Mouse (Mus musculus): ENCODE results near the gene Nrg4. TPM values are rescaled to one million over a fixed set of nuclear protein-coding genes. Genes with fewer than 3 reads are reported as not detected.
A peak's percentile ranks its signal among the peaks of the same experiment; 100 is the strongest.

Gene Nrg4
- polyA plus RNA-seq, 1 experiment from 2014 or later: 0.30 TPM

DNA sequence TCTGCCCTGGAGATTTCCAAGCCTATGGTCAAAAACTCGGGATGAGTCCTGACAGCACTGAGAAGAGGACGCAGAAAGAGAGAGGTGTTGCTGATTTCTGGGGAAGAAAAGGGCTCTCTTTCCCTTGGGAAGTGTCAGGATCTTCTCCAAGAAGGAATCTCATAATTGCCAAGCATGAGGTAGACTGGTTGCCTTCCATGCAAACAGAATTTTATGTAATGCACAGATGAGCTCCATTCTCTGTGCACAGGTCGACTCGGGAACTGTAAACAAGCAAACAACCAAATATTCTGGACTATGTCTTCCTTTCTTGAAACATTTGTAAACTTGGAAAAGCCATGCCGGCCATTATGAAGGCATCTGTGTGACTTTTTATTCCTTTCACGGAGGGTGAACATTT is 2.8 kb upstream of the Nrg4 start:
- H3K27ac ChIP-seq: no peak overlapping the region
- no peaks in the 10 kb centered on the region for H3K36me3 ChIP-seq (ENCODE audit: inconsistent target)
- H3K4me3 ChIP-seq (ENCODE audit: inconsistent target): no peak overlapping the region
- 96% methylated on average over 6 of the region's 6 CpGs for WGBS (ENCODE audit: missing documents)
- H3K79me2 ChIP-seq (ENCODE audit: inconsistent target): no peaks in the 10 kb centered on the region

- Histone ChIP-seq H3K4me3 (ENCODE audit: inconsistent target) (no peak overlapping the region), H3K79me2 (ENCODE audit: inconsistent target) (no peaks in the 10 kb centered on the region), H3K27ac (no peak overlapping the region), H3K36me3 (ENCODE audit: inconsistent target) (no peaks in the 10 kb centered on the region)
- 71% methylated on average over 14 of the region's 14 CpGs for WGBS (ENCODE audit: missing documents)
Measured at GRCm38 (mm10) chr9:55328151-55328918, 1.7 kb upstream of the Nrg4 start.

DNA sequence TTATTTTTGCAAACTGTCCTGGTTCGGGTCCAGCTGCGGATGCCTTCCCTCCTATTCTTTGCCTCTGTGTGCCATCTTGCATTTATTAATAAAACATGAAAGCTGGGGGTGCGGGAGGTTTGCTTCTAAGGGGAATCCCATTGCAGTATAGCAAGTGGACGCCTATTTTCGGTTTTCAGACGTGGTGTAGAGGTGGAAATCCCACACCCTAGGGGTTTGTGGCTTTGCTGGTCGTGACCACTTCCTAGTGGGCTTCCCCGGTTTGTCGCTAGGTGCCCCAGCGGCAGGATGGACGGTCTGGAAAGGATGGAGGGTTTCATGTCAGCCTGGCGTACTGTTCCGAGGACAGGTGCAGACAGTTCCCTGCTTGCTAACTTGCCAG is 581 bp upstream of the Nrg4 start:
- peak overlapping the region; percentile 31 for H3K4me3 ChIP-seq (ENCODE audit: inconsistent target)
- H3K36me3 ChIP-seq (ENCODE audit: inconsistent target): no peaks in the 10 kb centered on the region
- WGBS (ENCODE audit: missing documents): 4% methylated on average over 13 of the region's 13 CpGs

GRCm38 (mm10) chr9:55325564-55326514 is 805 bp downstream of the Nrg4 start:
- no peaks in the 10 kb centered on the region for H3K36me3 ChIP-seq (ENCODE audit: inconsistent target)
- H3K4me3 ChIP-seq (ENCODE audit: inconsistent target): peak overlapping the region; percentile 12; the same call in 1 of the 2 replicates
- H3K27ac ChIP-seq: no peak overlapping the region
- no peaks in the 10 kb centered on the region for H3K79me2 ChIP-seq (ENCODE audit: inconsistent target)
- WGBS (ENCODE audit: missing documents): 9% methylated on average over 18 of the region's 18 CpGs

More for the DNA sequence above, 581 bp upstream of the Nrg4 start:
- H3K27ac ChIP-seq: no peak overlapping the region
- no peaks in the 10 kb centered on the region for H3K79me2 ChIP-seq (ENCODE audit: inconsistent target)

DNA sequence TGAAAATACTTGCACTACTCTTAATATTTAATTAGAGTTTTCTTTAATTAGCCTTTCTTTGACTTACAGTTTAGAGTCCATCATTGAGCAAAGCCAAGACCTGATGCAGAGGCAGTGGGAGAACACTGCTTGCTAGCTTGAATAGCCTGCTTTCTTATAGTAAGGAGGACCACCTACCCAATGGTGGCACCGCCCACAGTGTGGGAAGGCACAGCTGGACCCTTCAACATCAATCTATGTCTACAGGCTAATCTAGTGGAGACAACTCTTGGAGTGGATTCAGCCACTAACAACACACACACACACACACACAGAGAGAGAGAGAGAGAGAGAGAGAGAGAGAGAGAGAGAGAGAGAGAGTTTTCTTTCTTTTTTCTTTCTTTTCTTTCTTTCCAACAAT is 1.6 kb downstream of the Nrg4 start:
- 100% methylated on average over 1 of the region's 1 CpGs for WGBS (ENCODE audit: missing documents)
- Histone ChIP-seq H3K36me3 (ENCODE audit: inconsistent target) (no peaks in the 10 kb centered on the region), H3K27ac (no peak overlapping the region), H3K79me2 (ENCODE audit: inconsistent target) (no peaks in the 10 kb centered on the region), H3K4me3 (ENCODE audit: inconsistent target) (no peak overlapping the region)

- 62% methylated on average over 10 of the region's 10 CpGs for WGBS (ENCODE audit: missing documents)
- H3K4me3 ChIP-seq (ENCODE audit: inconsistent target): no peak overlapping the region
- H3K79me2 ChIP-seq (ENCODE audit: inconsistent target): no peaks in the 10 kb centered on the region
- H3K36me3 ChIP-seq (ENCODE audit: inconsistent target): no peaks in the 10 kb centered on the region
- H3K27ac ChIP-seq: no peak overlapping the region
Measured at GRCm38 (mm10) chr9:55324516-55324915, 2.1 kb downstream of the Nrg4 start.

- H3K4me3 ChIP-seq (ENCODE audit: inconsistent target): no peak overlapping the region
- no peaks in the 10 kb centered on the region for H3K36me3 ChIP-seq (ENCODE audit: inconsistent target)
- whole genome bisulfite sequencing (ENCODE audit: missing documents): 84% methylated on average over 8 of the region's 8 CpGs
- H3K27ac ChIP-seq: no peak overlapping the region
- H3K79me2 ChIP-seq (ENCODE audit: inconsistent target): no peaks in the 10 kb centered on the region
Measured at GRCm38 (mm10) chr9:55324085-55324484, 2.6 kb downstream of the Nrg4 start.

DNA sequence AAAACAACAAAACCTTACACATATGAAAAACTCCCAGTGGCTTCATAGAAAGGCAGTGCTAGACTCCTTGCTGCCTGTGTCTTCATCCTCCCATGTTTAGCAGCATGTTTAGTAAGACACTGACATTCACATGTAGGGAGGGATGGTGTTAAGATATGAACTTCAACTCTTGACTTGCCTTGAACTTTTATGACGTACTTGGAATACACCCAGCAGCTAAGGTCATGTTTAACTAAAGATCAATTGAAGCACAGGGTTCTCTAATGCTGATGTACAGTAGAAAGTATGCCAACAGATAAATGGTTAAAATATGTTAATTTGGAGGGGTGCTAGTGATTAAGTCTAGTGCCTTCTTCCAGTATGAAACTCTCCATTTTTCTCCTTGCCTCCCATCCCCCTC is 4.0 kb downstream of the Nrg4 start:
- no peaks in the 10 kb centered on the region for H3K79me2 ChIP-seq (ENCODE audit: inconsistent target)
- no peak overlapping the region for H3K27ac ChIP-seq
- H3K4me3 ChIP-seq (ENCODE audit: inconsistent target): no peak overlapping the region
- H3K36me3 ChIP-seq (ENCODE audit: inconsistent target): no peaks in the 10 kb centered on the region
- WGBS (ENCODE audit: missing documents): 82% methylated on average over 1 of the region's 1 CpGs

GRCm38 (mm10) chr9:55313619-55314261 is 12.9 kb downstream of the Nrg4 start:
- Histone ChIP-seq H3K79me2 (ENCODE audit: inconsistent target) (no peaks in the 10 kb centered on the region), H3K36me3 (ENCODE audit: inconsistent target) (no peaks in the 10 kb centered on the region), H3K27ac (no peak overlapping the region), H3K4me3 (ENCODE audit: inconsistent target) (no peak overlapping the region)
- 78% methylated on average over 12 of the region's 12 CpGs for WGBS (ENCODE audit: missing documents)

GRCm38 (mm10) chr9:55311560-55311959 is 15.1 kb downstream of the Nrg4 start:
- WGBS (ENCODE audit: missing documents): 6% methylated on average over 5 of the region's 5 CpGs
- Histone ChIP-seq H3K79me2 (ENCODE audit: inconsistent target) (no peaks in the 10 kb centered on the region), H3K27ac (peak overlapping the region; percentile 95), H3K36me3 (ENCODE audit: inconsistent target) (no peaks in the 10 kb centered on the region), H3K4me3 (ENCODE audit: inconsistent target) (no peak overlapping the region)

DNA sequence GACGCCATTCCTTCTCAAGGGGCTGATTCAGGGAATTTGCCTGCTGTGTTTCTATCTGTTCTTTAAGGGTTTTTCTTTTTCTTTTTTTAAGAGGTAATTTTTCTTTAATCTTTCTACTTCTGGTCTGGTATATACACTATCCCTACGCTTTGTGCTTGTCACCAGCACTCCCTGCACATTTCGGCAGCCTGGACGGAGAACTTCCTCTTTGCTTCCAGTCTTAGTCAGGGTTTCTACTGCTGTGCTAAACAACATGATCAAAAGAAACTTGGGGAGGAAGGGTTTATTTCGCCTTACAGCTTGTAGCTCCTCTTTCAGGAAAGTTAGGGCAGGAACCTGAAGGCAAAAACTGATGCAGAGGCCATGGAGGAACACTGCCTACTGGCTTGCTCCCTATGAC is 18.2 kb downstream of the Nrg4 start:
- no peaks in the 10 kb centered on the region for H3K79me2 ChIP-seq (ENCODE audit: inconsistent target)
- H3K27ac ChIP-seq: peak overlapping the region; percentile 95
- 18% methylated on average over 5 of the region's 5 CpGs for WGBS (ENCODE audit: missing documents)
- no peak overlapping the region for H3K4me3 ChIP-seq (ENCODE audit: inconsistent target)
- no peaks in the 10 kb centered on the region for H3K36me3 ChIP-seq (ENCODE audit: inconsistent target)

DNA sequence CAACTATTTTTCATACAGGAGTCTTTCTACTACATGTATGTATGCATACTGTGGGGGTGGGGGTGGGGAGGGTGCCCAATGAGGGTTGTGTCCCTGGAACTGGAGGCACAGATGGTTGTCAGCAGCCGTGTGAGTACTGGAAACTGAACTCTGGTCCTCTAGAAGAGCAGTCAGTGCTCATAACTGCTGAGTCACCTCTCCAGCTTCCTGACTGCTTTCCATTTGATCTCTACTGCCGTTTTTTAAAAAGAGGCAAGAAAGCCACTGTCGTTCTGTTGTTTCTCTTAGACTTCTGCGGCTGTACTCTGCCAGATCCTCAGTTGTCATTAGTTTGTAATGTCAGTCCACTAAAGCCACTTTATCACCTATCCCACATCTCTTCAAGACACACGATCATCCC is 19.1 kb downstream of the Nrg4 start:
- Histone ChIP-seq H3K36me3 (ENCODE audit: inconsistent target) (no peaks in the 10 kb centered on the region), H3K4me3 (ENCODE audit: inconsistent target) (no peak overlapping the region), H3K27ac (peak overlapping the region; percentile 95), H3K79me2 (ENCODE audit: inconsistent target) (no peaks in the 10 kb centered on the region)
- 13% methylated on average over 5 of the region's 5 CpGs for WGBS (ENCODE audit: missing documents)

- H3K27ac ChIP-seq: peak overlapping the region; percentile 95
- WGBS (ENCODE audit: missing documents): 7% methylated on average over 2 of the region's 2 CpGs
- no peaks in the 10 kb centered on the region for H3K79me2 ChIP-seq (ENCODE audit: inconsistent target)
- no peak overlapping the region for H3K4me3 ChIP-seq (ENCODE audit: inconsistent target)
- H3K36me3 ChIP-seq (ENCODE audit: inconsistent target): no peaks in the 10 kb centered on the region
Measured at GRCm38 (mm10) chr9:55307066-55307465, 19.6 kb downstream of the Nrg4 start.

GRCm38 (mm10) chr9:55296221-55296620 is 30.4 kb downstream of the Nrg4 start:
- Histone ChIP-seq H3K36me3 (ENCODE audit: inconsistent target) (no peaks in the 10 kb centered on the region), H3K79me2 (ENCODE audit: inconsistent target) (no peaks in the 10 kb centered on the region), H3K27ac (peak overlapping the region; percentile 99), H3K4me3 (ENCODE audit: inconsistent target) (no peak overlapping the region)
- 8% methylated on average over 2 of the region's 2 CpGs for WGBS (ENCODE audit: missing documents)
